Mouse (Mus musculus) CD4-positive, CD25-positive, alpha-beta regulatory T cell, adult 2 months (primary cell): ENCODE measurements at regions not wholly inside any gene's neighbourhood (a gene's known extent, or its start where the extent isn't known, plus 50 kb on each side); places are given as distances from the start of the nearest gene placed in this dataset.

ENCODE experiments used
- DNase-seq: peaks from one replicate; pipeline ENCODE4 v3.0.0-alpha.2; 2012; ENCODE audit warnings: low read depth, low spot score

DNA sequence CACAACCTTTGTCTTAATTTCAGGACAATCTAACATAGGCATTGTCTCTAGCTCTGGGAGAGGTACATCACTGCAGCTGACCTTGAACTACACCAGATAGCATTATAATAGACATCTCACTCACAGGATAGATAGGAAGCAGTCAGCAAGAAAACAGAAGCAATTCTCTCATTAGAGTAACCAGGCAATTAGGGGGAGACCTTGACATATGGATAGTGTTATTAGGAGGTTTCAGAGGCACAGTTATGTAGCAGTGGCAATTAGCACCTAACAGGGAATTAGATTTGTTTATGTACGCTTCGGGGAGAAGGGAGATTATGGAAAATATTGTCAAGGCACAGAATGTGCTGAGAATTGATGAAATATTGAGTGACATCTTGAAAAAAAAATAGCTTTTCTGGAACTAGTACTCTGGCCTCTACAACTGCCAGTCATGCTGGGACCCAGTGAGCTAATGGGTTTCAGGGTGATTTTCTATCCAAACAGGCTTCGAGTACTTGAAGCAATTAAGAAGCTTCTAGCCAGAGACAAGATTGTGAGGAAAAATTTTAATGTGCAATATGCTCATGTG lies 216.8 kb upstream of the Aco1 start:
- DNase-seq: no peak

DNA sequence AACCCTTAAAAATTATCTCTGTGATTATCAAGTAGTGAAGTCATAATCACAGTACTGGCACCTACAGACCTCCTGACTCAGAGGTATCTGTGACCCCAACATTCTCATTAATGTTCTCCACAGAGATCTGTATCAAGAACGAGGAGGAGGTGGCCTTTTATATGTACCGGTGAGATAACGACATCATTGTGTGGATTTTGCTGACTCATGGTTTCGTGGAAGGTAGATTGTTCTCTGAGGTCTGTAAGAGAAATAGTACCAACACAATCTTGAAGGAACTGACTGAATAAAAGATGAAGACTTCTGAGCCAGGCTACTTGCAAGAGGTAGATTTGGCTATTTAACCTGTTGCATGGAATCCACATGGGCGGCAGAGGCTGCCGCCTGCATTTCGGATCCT lies 216.3 kb upstream of the Aco1 start:
- no peak for DNase-seq

DNA sequence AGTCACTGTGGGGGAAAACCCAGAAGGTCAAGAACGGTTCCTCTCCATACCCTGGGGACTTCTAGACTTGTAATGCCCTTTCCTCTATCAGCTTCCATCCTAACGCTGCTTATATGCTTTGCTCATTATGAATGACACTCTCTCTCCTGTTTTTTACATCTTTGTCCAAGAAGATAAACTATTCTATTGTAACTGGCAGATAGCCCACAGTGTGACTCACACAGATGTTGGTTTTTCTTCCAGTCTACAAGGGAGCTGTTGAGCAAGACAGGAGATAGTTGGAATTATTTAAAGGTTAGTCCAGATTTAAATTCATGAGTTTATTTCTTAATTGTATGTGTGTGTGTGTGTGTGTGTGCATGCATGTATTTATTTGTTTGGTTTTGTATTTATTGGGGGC lies 214.4 kb upstream of the Aco1 start:
- DNase-seq: no peak

DNA sequence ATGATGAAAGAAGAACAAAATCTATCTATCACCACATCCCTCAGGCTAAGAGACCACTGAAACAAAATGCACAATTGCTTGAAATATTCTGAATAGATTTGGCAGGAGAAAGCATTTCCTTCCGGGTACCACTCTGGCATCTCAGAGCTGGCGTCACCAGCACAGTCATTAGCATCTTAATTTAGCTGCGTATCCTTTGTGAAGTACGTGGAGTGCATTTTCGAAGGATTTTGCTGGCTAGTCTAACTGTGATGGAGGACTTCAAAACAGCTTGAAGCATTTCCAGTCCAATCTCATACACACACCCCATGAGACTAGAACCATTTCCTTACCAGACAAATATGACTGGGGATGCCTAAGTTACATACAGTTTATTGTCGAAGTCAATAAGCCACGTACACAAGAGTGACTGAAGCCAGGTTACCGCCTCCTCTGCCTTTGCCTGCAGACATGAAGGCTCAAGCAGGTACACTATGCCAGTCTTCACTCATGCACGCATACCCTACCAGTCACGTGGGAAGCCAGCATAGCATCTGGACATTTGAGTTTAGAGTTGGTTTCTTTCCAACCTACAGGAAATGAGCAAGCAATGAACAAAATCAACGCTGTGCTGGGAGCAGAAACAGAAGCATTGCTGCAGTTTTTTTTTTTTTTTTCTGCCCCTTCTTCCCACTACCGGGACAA lies 208.7 kb upstream of the Aco1 start:
- DNase-seq: no peak

DNA sequence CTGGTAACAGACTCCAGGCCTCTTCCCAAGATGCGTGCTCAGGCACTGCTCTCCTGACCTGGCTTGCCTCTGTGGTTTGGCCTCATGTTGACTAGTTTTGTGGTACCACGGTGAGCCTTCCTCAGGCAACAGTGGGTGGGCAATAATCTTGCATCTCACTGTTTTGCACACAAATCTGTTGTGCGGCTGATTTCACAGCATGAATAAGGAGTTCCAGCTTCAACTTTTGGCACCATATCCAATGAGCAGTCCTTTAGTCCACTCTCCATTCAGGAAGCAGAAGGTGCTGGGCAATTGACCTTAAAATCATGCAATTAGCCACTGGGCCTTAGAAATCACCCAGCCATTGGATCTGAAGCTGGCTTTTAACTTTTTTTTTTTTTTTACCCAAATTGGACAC lies 184.2 kb upstream of the Aco1 start:
- DNase-seq: no peak

DNA sequence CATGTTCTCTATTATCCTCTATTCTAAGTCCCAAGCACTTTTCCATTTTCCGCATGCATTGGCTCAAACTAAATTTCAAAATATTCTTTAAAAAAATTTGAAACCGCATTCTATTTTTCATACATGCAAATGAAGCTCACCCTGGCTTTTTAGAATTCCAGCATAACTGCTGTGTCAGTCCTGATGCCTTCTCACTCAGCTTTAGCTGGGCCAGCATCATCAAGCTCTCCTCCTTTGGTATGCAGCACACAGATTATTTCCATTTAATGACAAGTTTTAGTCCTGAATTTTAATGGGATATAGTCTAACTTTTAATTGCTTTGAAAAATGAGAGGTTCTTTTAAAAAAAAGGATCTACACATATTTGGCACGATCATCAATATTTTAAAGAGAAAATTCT lies 174.9 kb upstream of the Aco1 start:
- no peak for DNase-seq

DNA sequence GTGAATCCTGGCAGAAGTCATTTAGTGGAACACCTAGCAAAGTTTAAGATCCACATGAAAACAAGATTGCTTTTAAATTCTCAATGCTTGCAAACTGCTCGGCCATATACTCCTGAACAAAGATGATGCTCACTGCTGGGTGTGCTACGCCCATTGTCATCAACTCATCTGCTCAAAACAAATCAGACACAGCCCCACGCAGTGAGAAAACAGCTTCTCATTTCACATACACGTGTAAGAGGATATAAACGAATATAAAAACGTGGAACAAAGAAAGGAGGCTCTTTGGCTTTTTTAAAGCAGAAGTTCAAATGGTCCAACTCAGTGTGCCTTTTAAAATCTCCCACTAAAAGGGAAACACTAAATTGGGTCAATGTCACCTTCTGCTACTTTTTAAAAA lies 151.5 kb upstream of the Aco1 start:
- no peak for DNase-seq

DNA sequence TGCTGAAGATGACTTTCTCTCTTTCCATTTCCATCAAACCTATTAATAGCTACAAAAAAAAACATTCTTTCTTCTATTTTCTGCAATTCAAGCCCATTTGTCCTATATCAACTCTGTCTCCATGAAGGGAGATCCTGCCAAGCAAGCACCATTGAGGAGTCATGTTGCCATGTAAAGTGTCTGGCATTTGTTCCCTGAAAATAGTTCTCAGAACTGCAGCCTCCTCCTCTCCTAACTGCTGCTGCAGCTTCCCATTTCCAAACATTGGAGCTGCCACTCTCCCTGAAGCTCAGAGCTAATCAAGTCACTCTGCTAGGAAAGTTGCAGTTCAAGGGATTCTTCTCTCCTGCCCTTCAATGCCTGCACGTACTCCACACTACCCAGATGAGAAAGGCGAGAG lies 151.0 kb upstream of the Aco1 start:
- no peak for DNase-seq

DNA sequence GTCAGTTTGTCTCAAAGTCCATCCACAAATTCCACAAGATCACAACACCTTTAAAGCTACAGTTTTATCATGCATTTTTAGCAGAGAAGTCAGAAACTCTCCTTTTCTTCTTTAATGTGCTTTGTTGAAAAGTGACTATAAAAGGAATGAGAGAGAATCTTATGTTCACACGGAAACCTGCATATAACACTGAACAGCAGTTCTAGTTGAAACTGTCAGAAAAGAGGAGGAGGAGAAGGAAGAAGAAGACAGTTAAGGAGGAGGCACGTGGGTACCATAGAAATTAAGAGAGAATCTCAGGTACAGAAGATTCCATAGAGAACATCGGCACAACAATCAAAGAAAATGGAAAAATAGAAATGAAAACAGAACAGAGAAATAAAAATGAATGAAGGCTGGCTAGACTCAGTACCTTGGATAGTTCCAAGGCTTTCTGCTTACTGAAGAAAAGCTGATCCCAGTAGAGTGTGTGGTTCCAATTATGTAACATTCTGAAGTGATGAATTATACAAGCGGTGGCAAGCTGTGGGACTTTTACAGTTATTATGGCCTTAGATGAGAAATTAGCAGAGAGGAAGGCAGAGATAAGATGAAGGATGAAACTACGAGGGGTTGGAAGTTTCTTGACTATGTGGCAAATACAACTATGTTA lies 144.0 kb upstream of the Aco1 start:
- no peak for DNase-seq

DNA sequence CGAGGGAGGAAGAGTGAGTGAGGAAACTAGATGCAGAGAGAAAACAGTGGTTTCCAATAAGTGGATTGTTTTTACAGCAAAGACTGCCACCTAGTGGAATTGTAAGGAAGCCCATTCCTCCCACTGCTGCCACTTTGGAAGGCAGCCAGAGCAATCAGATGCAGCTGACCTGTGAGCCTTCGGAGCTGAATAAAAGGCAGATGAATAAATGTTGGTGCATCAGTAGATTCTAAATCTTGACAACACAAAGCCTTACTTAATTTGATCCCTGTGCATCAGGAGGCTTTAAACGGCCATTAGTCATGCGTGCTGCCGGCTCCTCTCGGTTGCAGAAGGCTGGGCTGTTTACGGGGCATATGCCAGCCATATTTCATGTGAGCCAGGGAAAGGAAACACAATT lies 128.2 kb upstream of the Aco1 start:
- peak; percentile 6 for DNase-seq

DNA sequence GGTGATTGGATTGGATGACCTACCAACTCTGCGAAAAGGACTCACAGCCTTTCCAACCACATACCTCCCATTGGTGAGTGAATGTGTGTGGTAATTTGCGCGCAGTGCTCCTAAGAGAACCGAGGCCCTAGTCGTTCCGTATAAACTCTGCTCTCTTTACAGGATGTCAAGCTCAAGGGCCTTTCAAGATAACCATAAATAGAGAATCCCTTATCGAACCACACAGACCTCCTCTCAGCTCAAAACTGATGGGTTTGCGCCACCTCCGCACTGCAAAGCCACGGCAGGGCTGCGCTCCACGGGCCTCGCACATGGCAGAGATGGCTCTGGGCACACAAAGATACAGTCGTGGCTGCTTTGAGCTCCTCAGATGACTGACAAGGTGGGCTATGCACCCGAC lies 126.0 kb upstream of the Aco1 start:
- no peak for DNase-seq

DNA sequence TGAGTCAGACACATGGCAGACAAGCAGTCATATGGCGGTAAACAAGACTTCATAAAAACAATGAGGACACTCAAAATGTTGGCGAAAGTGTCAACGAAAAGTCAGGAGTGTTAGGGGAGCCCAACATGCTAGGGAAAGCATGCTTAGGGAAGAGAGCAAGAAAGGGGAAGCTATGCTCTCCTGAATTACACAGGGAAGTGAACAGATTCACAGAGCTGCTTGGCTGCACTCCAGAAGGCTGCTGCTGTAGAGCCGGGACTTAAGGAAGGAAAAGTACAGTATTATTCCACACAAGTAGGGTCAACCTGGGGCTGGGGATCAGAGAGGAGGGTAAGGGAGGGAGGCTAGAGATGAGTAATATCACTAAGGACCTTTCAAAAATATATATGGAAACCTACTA lies 124.7 kb upstream of the Aco1 start:
- DNase-seq: no peak

DNA sequence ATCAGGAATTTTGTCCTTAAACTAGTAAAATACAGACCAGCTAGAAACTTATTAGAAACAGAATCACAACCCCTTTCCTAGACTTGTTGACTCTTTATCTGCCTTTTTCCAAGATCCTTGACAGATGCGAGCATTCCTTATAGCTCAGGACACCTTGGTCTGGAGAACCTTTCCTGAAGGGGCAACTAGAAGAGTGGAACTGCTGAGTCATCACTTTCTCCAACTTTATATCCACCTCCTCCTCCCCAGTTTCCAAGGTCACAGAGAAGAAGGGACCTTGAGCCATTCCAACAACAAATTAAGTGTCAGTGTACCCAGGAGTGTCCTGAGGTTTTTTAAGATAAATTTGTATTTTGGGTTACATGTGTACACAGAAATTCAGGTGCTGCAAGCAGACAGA lies 111.5 kb upstream of the Aco1 start:
- DNase-seq: no peak

DNA sequence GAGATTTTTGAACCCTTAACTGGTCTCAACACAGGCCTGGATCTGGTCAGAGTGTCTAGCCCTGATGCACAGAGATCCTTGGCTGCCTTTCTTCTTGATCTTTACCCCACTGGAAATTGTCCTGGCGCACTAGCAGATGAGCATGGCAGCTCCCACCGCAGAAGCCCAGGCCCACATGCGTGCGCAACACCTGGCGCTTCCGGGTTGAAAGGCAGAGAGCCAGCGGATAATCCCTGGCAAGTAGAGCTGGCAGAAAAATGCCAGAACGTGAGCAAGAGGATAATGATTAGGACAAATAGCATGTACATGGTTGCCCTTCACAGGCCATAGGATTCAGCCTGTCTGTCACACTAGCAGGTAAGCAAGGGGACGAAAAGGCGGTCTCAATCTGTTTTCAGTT lies 95.0 kb upstream of the Aco1 start:
- no peak for DNase-seq

DNA sequence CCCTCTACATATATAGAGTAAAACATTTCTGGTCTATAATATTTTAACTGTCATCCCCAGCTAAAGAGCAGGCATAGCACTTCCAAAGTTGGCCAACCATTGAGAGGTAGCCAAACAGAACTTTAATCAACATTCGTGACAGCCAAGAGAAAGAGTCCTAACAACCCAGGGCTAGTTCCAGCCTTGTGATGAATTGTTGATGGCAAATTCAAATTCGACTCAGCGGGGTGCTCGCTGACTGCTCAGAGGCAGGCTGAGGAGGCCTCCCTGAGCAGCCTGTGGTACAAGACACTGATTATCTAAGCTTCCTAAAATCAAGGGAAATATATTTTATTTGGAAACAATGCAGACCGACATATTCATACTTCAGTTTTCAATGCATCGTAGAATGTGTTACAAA lies 93.8 kb upstream of the Aco1 start:
- DNase-seq: no peak

DNA sequence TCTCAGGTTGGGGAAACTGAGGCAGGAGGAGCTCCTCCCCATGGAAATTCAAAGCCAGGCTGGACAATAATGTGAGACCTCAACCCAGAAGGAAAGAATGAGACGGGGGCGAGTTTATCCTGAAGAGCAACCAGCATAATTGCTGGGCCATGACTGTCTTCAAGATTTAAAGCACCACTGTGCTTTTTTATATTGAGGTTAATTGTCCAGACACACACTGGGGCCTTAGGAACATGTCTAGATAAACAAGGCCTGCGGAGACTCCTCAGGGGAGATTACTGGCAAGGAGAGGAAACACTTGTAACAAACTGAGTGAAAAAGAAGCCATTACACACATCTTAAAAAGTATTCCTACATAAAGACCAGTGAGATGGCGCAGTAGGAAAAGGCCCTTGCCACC lies 91.0 kb upstream of the Aco1 start:
- no peak for DNase-seq

DNA sequence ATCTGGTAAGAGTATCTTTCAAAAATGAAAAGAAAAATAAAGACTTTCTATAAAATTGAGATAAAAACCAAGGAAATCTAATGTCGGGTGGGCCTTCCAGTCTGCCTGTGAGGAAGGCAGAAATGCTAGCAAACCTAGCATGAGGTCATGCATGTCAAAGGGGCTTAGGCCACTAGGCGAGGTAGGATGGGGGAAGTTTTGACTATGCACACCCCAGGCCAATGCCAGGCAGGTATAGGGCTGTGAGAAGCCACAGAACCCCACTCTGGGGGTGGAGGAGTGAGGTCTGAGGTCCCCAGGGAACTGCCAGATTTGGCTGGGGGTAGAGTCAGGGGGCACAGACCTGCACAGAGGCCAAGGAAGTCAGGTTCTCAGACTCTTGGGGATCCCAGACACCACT lies 89.5 kb upstream of the Aco1 start:
- DNase-seq: no peak

DNA sequence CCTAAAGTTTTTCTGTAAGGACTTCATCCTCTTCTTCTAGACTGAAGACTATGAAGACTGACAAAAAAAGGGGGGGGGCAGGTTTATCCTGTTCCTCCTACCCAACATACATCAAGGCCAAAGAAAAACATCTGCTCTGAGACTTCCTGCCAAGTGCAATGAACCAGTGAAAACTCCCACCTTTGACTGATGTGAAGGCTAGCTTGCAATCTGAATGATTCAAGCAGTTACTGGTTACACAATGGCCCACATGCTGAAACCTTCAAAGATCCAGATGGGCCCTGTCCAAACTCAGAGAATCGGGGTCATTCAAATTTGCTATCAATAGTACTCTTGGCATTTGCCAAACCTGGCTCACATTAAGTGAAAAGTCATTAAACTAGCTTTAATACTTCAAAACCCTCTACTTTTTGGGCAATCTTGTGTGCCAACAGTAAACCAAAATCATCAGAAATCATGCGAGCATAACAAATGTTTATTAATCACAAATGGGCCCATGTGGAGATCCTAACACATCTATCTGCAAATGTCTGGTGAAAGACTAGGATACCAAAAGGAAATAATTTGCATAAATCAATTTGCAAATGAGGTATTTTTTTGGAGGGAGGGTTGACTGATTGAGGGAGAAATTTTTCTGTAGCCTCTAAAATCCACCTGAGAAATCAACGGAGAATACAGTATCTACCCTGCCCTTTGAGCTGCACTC lies 79.0 kb upstream of the Aco1 start:
- DNase-seq: no peak

DNA sequence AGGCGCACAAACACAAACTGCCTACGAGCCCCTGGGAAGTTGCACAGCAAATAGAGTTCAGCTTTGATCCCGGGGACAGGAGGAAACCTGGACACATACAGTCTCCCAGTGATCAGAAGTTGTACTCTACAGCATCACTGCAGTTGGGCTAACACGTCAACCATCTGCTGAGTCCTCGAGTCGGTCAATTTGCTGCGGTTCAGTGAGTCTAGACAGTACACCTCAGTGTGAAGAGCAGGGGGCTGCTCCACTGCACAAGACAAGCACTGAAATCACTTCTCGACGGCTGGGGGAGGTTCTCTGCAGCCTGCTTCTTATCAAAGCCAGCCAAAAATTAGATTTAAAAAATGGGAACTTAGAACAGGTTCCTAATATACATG lies 78.4 kb upstream of the Aco1 start:
- DNase-seq: no peak

DNA sequence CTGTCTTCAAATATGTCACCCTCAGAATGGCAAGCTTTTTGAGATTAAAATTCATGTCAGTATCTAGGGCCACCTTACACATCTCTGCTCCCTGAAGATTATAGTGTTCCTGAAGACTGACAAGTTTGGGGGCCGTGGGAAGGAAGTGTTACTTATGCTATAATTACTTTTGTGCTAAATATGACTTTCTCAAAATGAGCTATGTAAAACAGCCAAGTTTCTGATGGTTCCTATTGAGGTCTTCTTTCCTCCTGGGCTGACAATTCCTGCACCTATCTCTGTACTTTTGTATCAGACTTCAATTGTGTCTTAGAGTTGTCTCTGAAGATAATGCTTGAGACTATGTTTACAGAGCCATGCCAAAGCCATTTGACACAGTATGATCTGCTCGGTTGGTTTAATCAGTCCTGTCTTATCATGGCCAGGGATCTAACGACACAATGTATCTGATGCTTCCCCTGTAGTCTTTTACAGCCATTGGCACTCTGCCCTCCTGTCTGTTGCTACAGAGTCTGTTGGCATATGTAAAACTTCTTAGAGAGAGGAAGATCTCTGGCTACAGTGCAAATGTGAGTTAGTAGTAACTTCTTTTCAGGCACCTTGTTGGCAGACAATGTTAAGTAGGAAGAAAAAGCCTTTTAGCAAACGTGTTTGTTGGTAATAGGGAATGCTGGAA lies 71.8 kb upstream of the Aco1 start:
- DNase-seq: no peak

DNA sequence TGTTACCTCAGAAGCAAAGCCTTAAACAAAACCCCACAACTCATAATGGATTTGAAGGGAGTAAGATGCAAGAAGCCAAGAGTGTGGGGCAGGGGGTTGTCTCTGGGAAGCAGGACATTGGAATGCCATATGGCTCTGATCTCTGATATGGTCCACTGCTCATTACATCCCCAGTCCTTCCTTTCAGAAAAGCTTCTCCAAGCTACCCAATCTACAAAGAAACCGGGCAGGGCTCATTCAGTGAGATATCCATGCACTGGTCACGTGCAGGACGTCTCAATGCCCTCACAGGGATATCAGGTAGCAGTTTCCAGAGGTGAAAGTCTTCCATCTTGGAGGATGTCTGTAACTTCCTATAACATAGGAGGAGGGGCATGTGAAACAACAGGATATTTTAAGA lies 61.8 kb upstream of the Aco1 start:
- DNase-seq: no peak

DNA sequence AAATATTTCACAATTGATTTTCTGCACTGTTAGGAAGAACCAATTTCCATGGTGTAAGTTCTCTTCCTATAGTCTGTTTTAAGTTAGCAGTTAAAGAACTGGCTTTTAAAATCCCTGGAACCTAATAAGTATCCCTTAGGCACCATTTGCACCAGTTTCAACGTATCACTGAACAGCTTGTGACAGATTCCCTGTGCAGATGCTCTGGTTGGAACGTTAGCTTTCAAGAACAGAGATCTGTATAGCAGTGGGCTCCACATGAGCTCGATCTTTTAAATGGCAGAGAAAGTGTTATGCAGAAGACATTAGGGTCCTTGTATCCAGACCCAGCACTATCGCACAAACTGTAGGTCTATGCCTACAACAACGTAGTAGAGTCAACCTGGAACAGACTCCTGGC lies 52.6 kb upstream of the Aco1 start:
- no peak for DNase-seq
